Mouse (Mus musculus): Measurements from ENCODE around the gene Atp6v0c. TPM values are rescaled to one million over a fixed set of nuclear protein-coding genes. Genes with fewer than 3 reads are reported as not detected.

Atp6v0c gene
- polyA plus RNA-seq, 1 experiment from 2014 or later, result 447 TPM

GRCm38 (mm10) chr17:24151890-24152563 lies 17.5 kb downstream of the Atp6v0c start:
- ATAC-seq (replicated peaks; ENCODE audit: insufficient number of reproducible peaks, insufficient read depth, low FRiP score, low read depth), result peak; percentile 77

GRCm38 (mm10) chr17:24151382-24151781 lies 18.1 kb downstream of the Atp6v0c start:
- H3K4me3 ChIP-seq, result peak overlapping the region; percentile 50
- peak overlapping the region; percentile 86 for H3K4me2 ChIP-seq
- no peaks in the 10 kb centered on the region for H3K9me3 ChIP-seq (replicated peaks)
- no peak for ATAC-seq (replicated peaks; ENCODE audit: insufficient number of reproducible peaks, insufficient read depth, low FRiP score, low read depth)
- H3K9ac ChIP-seq, result 0 out of 2 replicates have a peak overlapping the region, but pooled peaks have one; percentile 45
- no peak overlapping the region for H3K27ac ChIP-seq
- H3K36me3 ChIP-seq, result 0 out of 2 replicates have a peak, but pooled peaks cover 2% of the 10 kb centered on the region
- no peaks in the 10 kb centered on the region for H3K27me3 ChIP-seq
- 13% methylated on average over 7 of the region's 7 CpGs for WGBS
- peaks cover 10% of the 10 kb centered on the region for H3K4me1 ChIP-seq (replicated peaks)

More at GRCm38 (mm10) chr17:24151890-24152563, 17.5 kb downstream of the Atp6v0c start:
- Histone ChIP-seq H3K27ac (no peak overlapping the region), H3K27me3 (no peaks in the 10 kb centered on the region), H3K9ac (peak overlapping the region; percentile 45), H3K4me2 (peak overlapping the region; percentile 86), H3K9me3 (replicated peaks) (no peaks in the 10 kb centered on the region), H3K4me1 (replicated peaks) (peaks cover 10% of the 10 kb centered on the region), H3K4me3 (peak overlapping the region; percentile 50), H3K36me3 (0 out of 2 replicates have a peak, but pooled peaks cover 3% of the 10 kb centered on the region)
- 1% methylated on average over 26 of the region's 26 CpGs for WGBS

GRCm38 (mm10) chr17:24150824-24151223 lies 18.7 kb downstream of the Atp6v0c start, which contains the start of gene Pdpk1:
Gene Pdpk1 (minus strand): TSS chr17:24150924.
- Histone ChIP-seq H3K4me3 (peak within 1 kb of the TSS; percentile 50), H3K4me2 (peak within 1 kb of the TSS; percentile 86), H3K36me3 (no peaks in the 10 kb centered on the region), H3K27ac (no peak within 1 kb of the TSS), H3K9me3 (replicated peaks) (no peaks in the 10 kb centered on the region), H3K9ac (peak within 1 kb of the TSS; percentile 45; the same call in 1 of the 2 replicates), H3K27me3 (no peaks in the 10 kb centered on the region), H3K4me1 (replicated peaks) (peaks cover 10% of the 10 kb centered on the region)
- WGBS, result 86% methylated on average over 2 of the region's 2 CpGs
- no peak for ATAC-seq (replicated peaks; ENCODE audit: insufficient number of reproducible peaks, insufficient read depth, low FRiP score, low read depth)

GRCm38 (mm10) chr17:24149421-24149820 lies 20.1 kb downstream of the Atp6v0c start:
- Histone ChIP-seq H3K4me3 (no peak overlapping the region), H3K9ac (no peak overlapping the region), H3K4me1 (replicated peaks) (peaks cover 10% of the 10 kb centered on the region), H3K9me3 (replicated peaks) (no peaks in the 10 kb centered on the region), H3K27ac (no peak overlapping the region), H3K36me3 (no peaks in the 10 kb centered on the region), H3K27me3 (no peaks in the 10 kb centered on the region), H3K4me2 (no peak overlapping the region)
- no peak for ATAC-seq (replicated peaks; ENCODE audit: insufficient number of reproducible peaks, insufficient read depth, low FRiP score, low read depth)
- WGBS, result 83% methylated on average over 7 of the region's 7 CpGs

GRCm38 (mm10) chr17:24142897-24143296 lies 26.6 kb downstream of the Atp6v0c start:
- H3K4me1 ChIP-seq (replicated peaks), result peaks cover 27% of the 10 kb centered on the region
- no peak for ATAC-seq (replicated peaks; ENCODE audit: insufficient number of reproducible peaks, insufficient read depth, low FRiP score, low read depth)
- no peaks in the 10 kb centered on the region for H3K27me3 ChIP-seq
- no peak overlapping the region for H3K27ac ChIP-seq
- no peaks in the 10 kb centered on the region for H3K36me3 ChIP-seq
- 45% methylated on average over 2 of the region's 2 CpGs for WGBS
- no peak overlapping the region for H3K4me3 ChIP-seq
- H3K9ac ChIP-seq, result no peak overlapping the region
- no peak overlapping the region for H3K4me2 ChIP-seq
- no peaks in the 10 kb centered on the region for H3K9me3 ChIP-seq (replicated peaks)

GRCm38 (mm10) chr17:24141425-24141920 lies 28.0 kb downstream of the Atp6v0c start:
- under 1% methylated on average over 48 of the region's 57 CpGs for WGBS
- peak overlapping the region; percentile 98 for H3K4me3 ChIP-seq
- peak overlapping the region; percentile 86 for H3K4me2 ChIP-seq
- H3K9me3 ChIP-seq (replicated peaks), result no peaks in the 10 kb centered on the region
- H3K27ac ChIP-seq, result peak overlapping the region; percentile 96
- H3K9ac ChIP-seq, result peak overlapping the region; percentile 98
- no peaks in the 10 kb centered on the region for H3K27me3 ChIP-seq
- H3K36me3 ChIP-seq, result no peaks in the 10 kb centered on the region
- peaks cover 39% of the 10 kb centered on the region for H3K4me1 ChIP-seq (replicated peaks)
- ATAC-seq (replicated peaks; ENCODE audit: insufficient number of reproducible peaks, insufficient read depth, low FRiP score, low read depth), result peak; percentile 96

- H3K4me3 ChIP-seq, result peak overlapping the region; percentile 98
- H3K36me3 ChIP-seq, result no peaks in the 10 kb centered on the region
- H3K27ac ChIP-seq, result peak overlapping the region; percentile 96
- peaks cover 39% of the 10 kb centered on the region for H3K4me1 ChIP-seq (replicated peaks)
- H3K4me2 ChIP-seq, result peak overlapping the region; percentile 86
- no peaks in the 10 kb centered on the region for H3K9me3 ChIP-seq (replicated peaks)
- WGBS, result under 1% methylated on average over 43 of the region's 43 CpGs
- H3K9ac ChIP-seq, result peak overlapping the region; percentile 98
- ATAC-seq (replicated peaks; ENCODE audit: insufficient number of reproducible peaks, insufficient read depth, low FRiP score, low read depth), result peak; percentile 64
- H3K27me3 ChIP-seq, result no peaks in the 10 kb centered on the region
Observed at GRCm38 (mm10) chr17:24140845-24141424, 28.6 kb downstream of the Atp6v0c start.

GRCm38 (mm10) chr17:24139968-24140367 lies 29.5 kb downstream of the Atp6v0c start:
- Histone ChIP-seq H3K9me3 (replicated peaks) (no peaks in the 10 kb centered on the region), H3K4me1 (replicated peaks) (peaks cover 39% of the 10 kb centered on the region), H3K27me3 (no peaks in the 10 kb centered on the region), H3K27ac (no peak overlapping the region), H3K4me2 (peak overlapping the region; percentile 86), H3K4me3 (peak overlapping the region; percentile 98), H3K36me3 (no peaks in the 10 kb centered on the region), H3K9ac (peak overlapping the region; percentile 98; the same call in 1 of the 2 replicates)
- no peak for ATAC-seq (replicated peaks; ENCODE audit: insufficient number of reproducible peaks, insufficient read depth, low FRiP score, low read depth)
- WGBS, result 88% methylated on average over 4 of the region's 4 CpGs

- Histone ChIP-seq H3K9ac (no peak overlapping the region), H3K27me3 (no peaks in the 10 kb centered on the region), H3K4me1 (replicated peaks) (peaks cover 42% of the 10 kb centered on the region), H3K4me2 (no peak overlapping the region), H3K36me3 (no peaks in the 10 kb centered on the region), H3K9me3 (replicated peaks) (no peaks in the 10 kb centered on the region), H3K4me3 (no peak overlapping the region), H3K27ac (no peak overlapping the region)
- 76% methylated on average over 3 of the region's 3 CpGs for WGBS
- ATAC-seq (replicated peaks; ENCODE audit: insufficient number of reproducible peaks, insufficient read depth, low FRiP score, low read depth), result no peak
Observed at GRCm38 (mm10) chr17:24139256-24139655, 30.2 kb downstream of the Atp6v0c start.

- ATAC-seq (replicated peaks; ENCODE audit: insufficient number of reproducible peaks, insufficient read depth, low FRiP score, low read depth), result no peak
- peak overlapping the region; percentile 4; the same call in 1 of the 2 replicates for H3K9ac ChIP-seq
- peak overlapping the region; percentile 47; the same call in 1 of the 2 replicates for H3K27ac ChIP-seq
- H3K4me2 ChIP-seq, result no peak overlapping the region
- H3K36me3 ChIP-seq, result no peaks in the 10 kb centered on the region
- no peak overlapping the region for H3K4me3 ChIP-seq
- no peaks in the 10 kb centered on the region for H3K9me3 ChIP-seq (replicated peaks)
- WGBS, result 49% methylated on average over 2 of the region's 2 CpGs
- H3K4me1 ChIP-seq (replicated peaks), result peaks cover 44% of the 10 kb centered on the region
- H3K27me3 ChIP-seq, result no peaks in the 10 kb centered on the region
Observed at GRCm38 (mm10) chr17:24137226-24137880, 32.1 kb downstream of the Atp6v0c start.

- Histone ChIP-seq H3K4me1 (replicated peaks) (peaks cover 35% of the 10 kb centered on the region), H3K4me2 (no peak overlapping the region), H3K27ac (no peak overlapping the region), H3K27me3 (no peaks in the 10 kb centered on the region), H3K9ac (no peak overlapping the region), H3K4me3 (no peak overlapping the region), H3K36me3 (no peaks in the 10 kb centered on the region), H3K9me3 (replicated peaks) (no peaks in the 10 kb centered on the region)
- ATAC-seq (replicated peaks; ENCODE audit: insufficient number of reproducible peaks, insufficient read depth, low FRiP score, low read depth), result no peak
Observed at GRCm38 (mm10) chr17:24134062-24134461, 35.4 kb downstream of the Atp6v0c start.

All from heart, embryonic 15.5 days (tissue).